Comparison of ENCODE assay signal across 23 mouse cellular contexts in genomic region chr3:68745033-68745432, GRCm38 (mm10). TPM values are rescaled to one million over a fixed set of nuclear protein-coding genes. Genes with fewer than 3 reads are reported as not detected.
DNase-seq lines count a peak whose midpoint lies in the region; ATAC-seq lines count a peak whose summit lies in the region.
"Had no signal": no experiment of that assay in that cellular context is flagged by ENCODE, and none has a peak within 500 bp of the region (broad histone marks: within the 10 kb centered on the region; RNA-seq: fewer than 3 reads in every experiment).

No protein-coding gene starts in this region.

- H3K9ac ChIP-seq in kidney, embryonic 16.5 days (replicated peaks; ENCODE audit: low read length): no peak overlapping the region
- H3K9ac ChIP-seq in kidney, embryonic 15.5 days: no peak overlapping the region
- H3K9ac ChIP-seq: embryonic facial prominence, embryonic 13.5 days; embryonic facial prominence, embryonic 15.5 days; forebrain, embryonic 12.5 days had no signal

- H3K4me1 ChIP-seq in kidney, embryonic 16.5 days (ENCODE audit: insufficient read depth, low read length): peaks cover 12% of the 10 kb centered on the region
- 0 out of 2 replicates have a peak, but pooled peaks cover 7% of the 10 kb centered on the region for H3K4me1 ChIP-seq in kidney, embryonic 15.5 days
- H3K4me1 ChIP-seq: embryonic facial prominence, embryonic 13.5 days; embryonic facial prominence, embryonic 15.5 days; forebrain, embryonic 10.5 days; forebrain, embryonic 12.5 days had no signal

- ATAC-seq in kidney, embryonic 16.5 days (ENCODE audit: low FRiP score, low TSS enrichment): no peak
- ATAC-seq in kidney, embryonic 15.5 days (replicated peaks; ENCODE audit: low FRiP score): no peak

- no peak overlapping the region for H3K27ac ChIP-seq in kidney, embryonic 16.5 days (ENCODE audit: low read length)
- no peak overlapping the region for H3K27ac ChIP-seq in kidney, embryonic 15.5 days
- H3K27ac ChIP-seq: embryonic facial prominence, embryonic 13.5 days; embryonic facial prominence, embryonic 15.5 days; forebrain, embryonic 10.5 days; forebrain, embryonic 12.5 days had no signal

- no peak overlapping the region for H3K4me3 ChIP-seq in kidney, embryonic 16.5 days (ENCODE audit: low read length)
- H3K4me3 ChIP-seq in kidney, embryonic 15.5 days (replicated peaks): no peak overlapping the region
- H3K4me3 ChIP-seq: embryonic facial prominence, embryonic 13.5 days; embryonic facial prominence, embryonic 15.5 days; erythroblast, embryonic 14.5 days; forebrain, embryonic 10.5 days; forebrain, embryonic 12.5 days had no signal

- 83% methylated on average over 5 of the region's 5 CpGs for WGBS in kidney, embryonic 16.5 days
- WGBS in kidney, embryonic 15.5 days: 87% methylated on average over 5 of the region's 5 CpGs

- H3K27me3 ChIP-seq in kidney, embryonic 16.5 days (ENCODE audit: insufficient read depth, low read length): no peaks in the 10 kb centered on the region
- no peaks in the 10 kb centered on the region for H3K27me3 ChIP-seq in kidney, embryonic 15.5 days
- H3K27me3 ChIP-seq: embryonic facial prominence, embryonic 13.5 days; embryonic facial prominence, embryonic 15.5 days; forebrain, embryonic 12.5 days had no signal

- H3K36me3 ChIP-seq in kidney, embryonic 16.5 days (ENCODE audit: insufficient read depth, low read length): no peaks in the 10 kb centered on the region
- H3K36me3 ChIP-seq in kidney, embryonic 15.5 days: no peaks in the 10 kb centered on the region
- H3K36me3 ChIP-seq: embryonic facial prominence, embryonic 13.5 days; embryonic facial prominence, embryonic 15.5 days; forebrain, embryonic 10.5 days; forebrain, embryonic 12.5 days had no signal

- DNase-seq in kidney, adult 11 months: peak; percentile 28
- DNase-seq in kidney, adult 9 months: peak; percentile 49
- DNase-seq in kidney, postnatal 10 days: no peak
- peak; percentile 42 to 57 for DNase-seq in kidney, postnatal 36 days
- DNase-seq: adrenal gland, adult 2 months; adrenal gland, postnatal 10 days; adrenal gland, postnatal 25 days; cerebellum, adult 11 months; cerebellum, adult 18-20 months; cerebellum, adult 8-10 months; cerebellum, adult 9-11 months; cerebellum, postnatal 14 days; cerebellum, postnatal 36 days; embryo, embryonic 11 days had no signal

- no peak overlapping the region for H3K4me2 ChIP-seq in kidney, embryonic 16.5 days (replicated peaks; ENCODE audit: low read depth, low read length)
- no peak overlapping the region for H3K4me2 ChIP-seq in kidney, embryonic 15.5 days
- H3K4me2 ChIP-seq: embryonic facial prominence, embryonic 13.5 days; embryonic facial prominence, embryonic 15.5 days; forebrain, embryonic 12.5 days had no signal

- 0 out of 2 replicates have a peak, but pooled peaks cover 3% of the 10 kb centered on the region for H3K9me3 ChIP-seq in kidney, embryonic 16.5 days (ENCODE audit: low read length)
- no peaks in the 10 kb centered on the region for H3K9me3 ChIP-seq in kidney, embryonic 15.5 days (replicated peaks)
- H3K9me3 ChIP-seq: embryonic facial prominence, embryonic 13.5 days; embryonic facial prominence, embryonic 15.5 days; forebrain, embryonic 10.5 days; forebrain, embryonic 12.5 days had no signal

RNA-seq across cellular contexts. Expression of gene Il12a, which starts 54.6 kb away (rescaled TPM):
- 0.41 TPM in 1 of 2 replicates, not detected in the other for polyA plus RNA-seq in kidney, embryonic 16.5 days (2015; fragmentation: Nextera tagmentation; extraction: Ambion mirVana)
- polyA plus RNA-seq in kidney, embryonic 15.5 days (2015; fragmentation: Nextera tagmentation; extraction: Ambion mirVana): 0.37 and 0.40 TPM in 2 replicates
- polyA plus RNA-seq: adrenal gland, adult 2 months; brain, embryonic 14.5 days; embryonic facial prominence, embryonic 11.5 days; erythroblast, embryonic 14.5 days had no signal
